11 mouse cellular contexts compared by ENCODE assay signal in the genomic region with DNA sequence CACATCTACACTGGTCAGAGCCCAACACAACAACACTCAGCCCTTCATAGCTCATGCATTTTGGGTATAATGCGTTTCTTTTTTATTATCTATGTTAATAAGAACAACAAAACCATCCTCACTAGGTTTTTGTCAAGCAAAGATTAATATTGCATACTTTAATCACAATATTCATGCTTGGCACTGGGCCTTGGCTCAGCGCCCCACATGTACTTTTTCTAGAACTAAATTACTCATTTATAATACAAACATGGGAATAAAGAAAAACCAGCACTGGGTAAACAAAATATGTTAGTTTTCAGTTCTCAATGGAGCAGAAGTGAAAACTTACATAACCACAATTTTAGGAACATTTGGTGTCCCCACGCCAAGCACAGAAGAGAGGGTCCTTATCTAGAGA.
A peak's percentile ranks its signal among the peaks of the same experiment; 100 is the strongest.
DNase-seq lines count a peak whose midpoint lies in the region.
"Had no signal": no experiment of that assay in that cellular context is flagged by ENCODE, and none has a peak within 500 bp of the region (broad histone marks: within the 10 kb centered on the region; RNA-seq: fewer than 3 reads in every experiment).

No protein-coding gene starts in this region.

- intact Hi-C loops in heart, postnatal 25 days (cut with DNase I), result no loop called here

- DNase-seq in heart, adult 18-20 months, result peak; percentile 16 to 29
- DNase-seq in heart, postnatal 25 days (ENCODE audit: low spot score), result no peak
- peak; percentile 42 to 46 for DNase-seq in layer of hippocampus, postnatal 36 days
- no peak for DNase-seq in layer of hippocampus, adult 11-12 months (ENCODE audit: low spot score)
- DNase-seq in testis, postnatal 10 days (ENCODE audit: low spot score), result peak; percentile 47
- DNase-seq in testis, postnatal 14 days (ENCODE audit: low spot score), result no peak
- DNase-seq in adrenal gland, postnatal 36 days, result peak; percentile 31 to 65
- DNase-seq: cerebellum, adult 2 months; lung, postnatal 10 days; right cerebral cortex, postnatal 25 days; thymus, postnatal 4 days had no signal

Comparison
In these comparisons a context has a peak if more than half of its experiments do, and no peak if none do; other contexts are left out.
1. DNase-seq: peak in heart, adult 18-20 months (2 of 2), layer of hippocampus, postnatal 36 days (2 of 2), testis, postnatal 10 days (single experiment) and adrenal gland, postnatal 36 days (2 of 2); none in heart, postnatal 25 days (single experiment), layer of hippocampus, adult 11-12 months (single experiment) and testis, postnatal 14 days (single experiment).